Mouse (Mus musculus): ENCODE measurements around the gene Hist1h4f.
"Not testable (repeated sequence)": the region's sequence is repeated elsewhere in the genome, so short reads cannot be mapped to it uniquely, and the experiment has no call there.

Gene Hist1h4f

GRCm38 (mm10) chr13:23551146-23551834, at the start of gene Hist1h4f:
Hist1h4f (minus strand) TSS chr13:23551648.
- DNase-seq (ENCODE audit: low spot score), result peak; percentile 91

GRCm38 (mm10) chr13:23597957-23598356, 46.5 kb upstream of the Hist1h4f start:
- DNase-seq (ENCODE audit: low spot score), result peak; percentile 77

GRCm38 (mm10) chr13:23595622-23596372, 44.3 kb upstream of the Hist1h4f start:
- DNase-seq (ENCODE audit: low spot score), result no peak

GRCm38 (mm10) chr13:23595185-23595584, 43.7 kb upstream of the Hist1h4f start:
- no peak for DNase-seq (ENCODE audit: low spot score)

GRCm38 (mm10) chr13:23593051-23593770, 41.8 kb upstream of the Hist1h4f start:
- DNase-seq (ENCODE audit: low spot score), result no peak

- no peak for DNase-seq (ENCODE audit: low spot score)
Measured at GRCm38 (mm10) chr13:23592614-23593013, 41.2 kb upstream of the Hist1h4f start.

- not testable (repeated sequence) for DNase-seq (ENCODE audit: low spot score)
Measured at GRCm38 (mm10) chr13:23591886-23592285, 40.4 kb upstream of the Hist1h4f start.

- no peak for DNase-seq (ENCODE audit: low spot score)
Measured at GRCm38 (mm10) chr13:23591206-23591605, 39.8 kb upstream of the Hist1h4f start.

- no peak for DNase-seq (ENCODE audit: low spot score)
Measured at GRCm38 (mm10) chr13:23586940-23587225, 35.4 kb upstream of the Hist1h4f start.

GRCm38 (mm10) chr13:23586099-23586939, 34.9 kb upstream of the Hist1h4f start:
- no peak for DNase-seq (ENCODE audit: low spot score)

GRCm38 (mm10) chr13:23585442-23586098, 34.1 kb upstream of the Hist1h4f start:
- peak; percentile 76 for DNase-seq (ENCODE audit: low spot score)

GRCm38 (mm10) chr13:23585029-23585441, 33.6 kb upstream of the Hist1h4f start:
- DNase-seq (ENCODE audit: low spot score), result peak; percentile 78

- no peak for DNase-seq (ENCODE audit: low spot score)
Measured at GRCm38 (mm10) chr13:23584331-23584730, 32.9 kb upstream of the Hist1h4f start.

- no peak for DNase-seq (ENCODE audit: low spot score)
Measured at GRCm38 (mm10) chr13:23583387-23584068, 32.1 kb upstream of the Hist1h4f start.

GRCm38 (mm10) chr13:23582219-23583056, 31.0 kb upstream of the Hist1h4f start:
- DNase-seq (ENCODE audit: low spot score), result no peak

- peak; percentile 97 for DNase-seq (ENCODE audit: low spot score)
Measured at GRCm38 (mm10) chr13:23581408-23582218, 30.2 kb upstream of the Hist1h4f start, which contains the start of gene Hist1h4d. Hist1h4d (plus strand) TSS chr13:23581598.

- no peak for DNase-seq (ENCODE audit: low spot score)
Measured at GRCm38 (mm10) chr13:23577835-23578234, 26.4 kb upstream of the Hist1h4f start.

- no peak for DNase-seq (ENCODE audit: low spot score)
Measured at GRCm38 (mm10) chr13:23576906-23577639, 25.6 kb upstream of the Hist1h4f start.
